ENCODE assay signal across 9 mouse cellular contexts in the genomic region with DNA sequence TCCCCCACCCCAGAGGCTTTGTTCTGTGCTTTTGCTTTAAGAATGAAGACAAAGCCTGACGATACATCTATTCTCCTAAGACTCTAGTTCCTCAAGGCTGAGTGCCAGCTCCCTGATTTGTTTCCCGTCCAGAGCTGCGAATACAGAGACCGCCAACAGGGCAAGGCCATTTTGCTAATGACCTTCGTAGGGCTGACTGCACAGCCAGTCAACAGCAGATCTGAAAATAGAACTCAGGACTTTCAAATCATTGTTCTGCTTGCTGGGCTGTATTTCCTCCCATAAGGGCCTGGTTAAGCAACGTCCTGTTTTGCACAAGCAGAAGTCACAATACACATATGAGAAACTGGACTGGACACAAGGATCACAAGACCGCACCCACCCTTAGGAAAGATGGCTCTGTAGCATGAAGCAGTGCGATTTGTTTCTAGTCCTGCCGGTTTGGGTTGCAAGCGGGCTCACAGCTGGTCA.
A peak's percentile ranks its signal among the peaks of the same experiment; 100 is the strongest.
DNase-seq lines count a peak whose midpoint lies in the region; ATAC-seq and TF ChIP-seq lines count a peak whose summit lies in the region.
"Had no signal": no experiment of that assay in that cellular context is flagged by ENCODE, and none has a peak within 500 bp of the region (broad histone marks: within the 10 kb centered on the region; RNA-seq: fewer than 3 reads in every experiment).

No protein-coding gene starts in this region.

- H3K4me3 ChIP-seq in intestine, embryonic 14.5 days (ENCODE audit: low read depth, low read length): no peak overlapping the region
- H3K4me3 ChIP-seq in intestine, postnatal 0 days (ENCODE audit: low read depth, low read length): no peak overlapping the region
- no peak overlapping the region for H3K4me3 ChIP-seq in cortical plate, adult 2 months (ENCODE audit: insufficient read depth, low read length)
- H3K4me3 ChIP-seq in lung, embryonic 15.5 days: no peak overlapping the region
- H3K4me3 ChIP-seq: hindbrain, embryonic 15.5 days had no signal

- no peaks in the 10 kb centered on the region for H3K36me3 ChIP-seq in intestine, embryonic 14.5 days (ENCODE audit: control insufficient read depth, insufficient read depth, low read length)
- no peaks in the 10 kb centered on the region for H3K36me3 ChIP-seq in intestine, postnatal 0 days (ENCODE audit: control insufficient read depth, insufficient read depth)
- H3K36me3 ChIP-seq in lung, embryonic 15.5 days: no peaks in the 10 kb centered on the region
- H3K36me3 ChIP-seq: hindbrain, embryonic 15.5 days had no signal

- no peaks in the 10 kb centered on the region for H3K9me3 ChIP-seq in intestine, embryonic 14.5 days (ENCODE audit: control insufficient read depth, low read length)
- no peaks in the 10 kb centered on the region for H3K9me3 ChIP-seq in intestine, postnatal 0 days (ENCODE audit: control insufficient read depth)
- no peaks in the 10 kb centered on the region for H3K9me3 ChIP-seq in lung, embryonic 15.5 days
- H3K9me3 ChIP-seq: hindbrain, embryonic 15.5 days had no signal

- no peak overlapping the region for H3K4me2 ChIP-seq in intestine, embryonic 14.5 days (ENCODE audit: low read length)
- no peak overlapping the region for H3K4me2 ChIP-seq in intestine, postnatal 0 days (replicated peaks; ENCODE audit: low read depth)
- H3K4me2 ChIP-seq in lung, embryonic 15.5 days: no peak overlapping the region
- H3K4me2 ChIP-seq: hindbrain, embryonic 15.5 days had no signal

- no peak for TF ChIP-seq CTCF in intestine, postnatal 0 days (IDR thresholded peaks at IDR 0.05; ENCODE audit: low read depth)
- TF ChIP-seq CTCF in cortical plate, adult 2 months (IDR thresholded peaks at IDR 0.05; ENCODE audit: extremely low read depth, insufficient read depth, low read length): no peak

- no peak for ATAC-seq in intestine, embryonic 14.5 days (replicated peaks; ENCODE audit: low FRiP score, low TSS enrichment, low read depth)
- no peak for ATAC-seq in intestine, postnatal 0 days
- ATAC-seq in lung, embryonic 15.5 days (ENCODE audit: borderline replicate concordance, extremely low read depth, low FRiP score, low TSS enrichment): peak; percentile 62; the same call in 1 of the 2 replicates

- DNase-seq in intestine, embryonic 14.5 days (ENCODE audit: low spot score): no peak
- peak; percentile 20 for DNase-seq in ZHBTc4 (ENCODE audit: low read depth, low spot score)
- DNase-seq in kidney, adult 18-20 months: peak; percentile 38
- DNase-seq in telencephalon, adult 2 months (ENCODE audit: low read depth, low spot score): peak; percentile 15
- DNase-seq in retina, postnatal 1 day: no peak

- 80% methylated on average over 10 of the region's 10 CpGs for WGBS in intestine, embryonic 14.5 days
- 69% methylated on average over 10 of the region's 10 CpGs for WGBS in intestine, postnatal 0 days
- 69% methylated on average over 10 of the region's 10 CpGs for WGBS in lung, embryonic 15.5 days

- H3K27ac ChIP-seq in intestine, embryonic 14.5 days (ENCODE audit: low read depth): 0 out of 2 replicates have a peak overlapping the region, but pooled peaks have one; percentile 12
- H3K27ac ChIP-seq in intestine, postnatal 0 days (ENCODE audit: low read depth, low read length): no peak overlapping the region
- H3K27ac ChIP-seq in cortical plate, adult 2 months (ENCODE audit: insufficient read depth, low read length): peak overlapping the region; percentile 82
- peak overlapping the region; percentile 59; the same call in 1 of the 2 replicates for H3K27ac ChIP-seq in lung, embryonic 15.5 days

- H3K27me3 ChIP-seq in intestine, embryonic 14.5 days (replicated peaks; ENCODE audit: control insufficient read depth, insufficient read depth, low read length): no peaks in the 10 kb centered on the region
- H3K27me3 ChIP-seq in intestine, postnatal 0 days (replicated peaks; ENCODE audit: control insufficient read depth, insufficient read depth, low read length): no peaks in the 10 kb centered on the region
- no peaks in the 10 kb centered on the region for H3K27me3 ChIP-seq in lung, embryonic 15.5 days
- H3K27me3 ChIP-seq: hindbrain, embryonic 15.5 days had no signal

- TF ChIP-seq POLR2A in cortical plate, adult 2 months (IDR thresholded peaks at IDR 0.05; ENCODE audit: extremely low read depth, insufficient read depth, low read length): no peak

- H3K4me1 ChIP-seq in intestine, embryonic 14.5 days (replicated peaks; ENCODE audit: control insufficient read depth, insufficient read depth, low read length): no peaks in the 10 kb centered on the region
- no peaks in the 10 kb centered on the region for H3K4me1 ChIP-seq in intestine, postnatal 0 days (replicated peaks; ENCODE audit: control insufficient read depth, insufficient read depth, low read length)
- no peaks in the 10 kb centered on the region for H3K4me1 ChIP-seq in cortical plate, adult 2 months (ENCODE audit: control insufficient read depth, insufficient read depth, low read length)
- H3K4me1 ChIP-seq in lung, embryonic 15.5 days: no peaks in the 10 kb centered on the region
- H3K4me1 ChIP-seq: hindbrain, embryonic 15.5 days had no signal

- H3K9ac ChIP-seq in intestine, embryonic 14.5 days (ENCODE audit: low read length): no peak overlapping the region
- no peak overlapping the region for H3K9ac ChIP-seq in intestine, postnatal 0 days (ENCODE audit: low read depth, low read length)
- H3K9ac ChIP-seq in lung, embryonic 15.5 days: no peak overlapping the region
- H3K9ac ChIP-seq: hindbrain, embryonic 15.5 days had no signal

Comparison
In these comparisons a context has a peak if more than half of its experiments do, and no peak if none do; other contexts are left out.
1. DNase-seq: peak in ZHBTc4 (single experiment), kidney, adult 18-20 months (single experiment) and telencephalon, adult 2 months (single experiment); none in intestine, embryonic 14.5 days (single experiment) and retina, postnatal 1 day (single experiment).